Mouse (Mus musculus): ENCODE measurements at regions not wholly inside any gene's neighbourhood (a gene's known extent, or its start where the extent isn't known, plus 50 kb on each side); places are given as distances from the start of the nearest gene placed in this dataset.

GRCm38 (mm10) chr14:68022925-68023324, 1271.2 kb downstream of the Synb start:
- H3K9ac ChIP-seq (ENCODE audit: low read depth, low read length), result no peak overlapping the region
- H3K9me3 ChIP-seq (ENCODE audit: control insufficient read depth, low read length), result no peaks in the 10 kb centered on the region
- H3K4me3 ChIP-seq (ENCODE audit: low read length), result no peak overlapping the region
- no peaks in the 10 kb centered on the region for H3K27me3 ChIP-seq (replicated peaks; ENCODE audit: control insufficient read depth, insufficient read depth, low read length)
- H3K27ac ChIP-seq (ENCODE audit: low read length), result no peak overlapping the region
- no peaks in the 10 kb centered on the region for H3K36me3 ChIP-seq (ENCODE audit: control insufficient read depth, insufficient read depth, low read length)
- no peak overlapping the region for H3K4me2 ChIP-seq (ENCODE audit: low read depth, low read length)
- ATAC-seq, result no peak
- H3K4me1 ChIP-seq (ENCODE audit: control insufficient read depth, insufficient read depth, low read length), result no peaks in the 10 kb centered on the region
- WGBS, result 84% methylated on average over 10 of the region's 10 CpGs

- no peak overlapping the region for H3K4me2 ChIP-seq (ENCODE audit: low read depth, low read length)
- H3K9me3 ChIP-seq (ENCODE audit: control insufficient read depth, low read length), result no peaks in the 10 kb centered on the region
- WGBS, result 54% methylated on average over 7 of the region's 7 CpGs
- H3K36me3 ChIP-seq (ENCODE audit: control insufficient read depth, insufficient read depth, low read length), result no peaks in the 10 kb centered on the region
- H3K27me3 ChIP-seq (replicated peaks; ENCODE audit: control insufficient read depth, insufficient read depth, low read length), result no peaks in the 10 kb centered on the region
- ATAC-seq, result no peak
- no peak overlapping the region for H3K9ac ChIP-seq (ENCODE audit: low read depth, low read length)
- no peak overlapping the region for H3K4me3 ChIP-seq (ENCODE audit: low read length)
- no peaks in the 10 kb centered on the region for H3K4me1 ChIP-seq (ENCODE audit: control insufficient read depth, insufficient read depth, low read length)
- no peak overlapping the region for H3K27ac ChIP-seq (ENCODE audit: low read length)
These were observed 1272.9 kb downstream of the Synb start for GRCm38 (mm10) chr14:68021240-68021639.

- H3K27ac ChIP-seq (ENCODE audit: low read length), result no peak overlapping the region
- H3K4me2 ChIP-seq (ENCODE audit: low read depth, low read length), result no peak overlapping the region
- H3K4me1 ChIP-seq (ENCODE audit: control insufficient read depth, insufficient read depth, low read length), result no peaks in the 10 kb centered on the region
- H3K9ac ChIP-seq (ENCODE audit: low read depth, low read length), result no peak overlapping the region
- no peak overlapping the region for H3K4me3 ChIP-seq (ENCODE audit: low read length)
- WGBS, result 74% methylated on average over 6 of the region's 6 CpGs
- H3K9me3 ChIP-seq (ENCODE audit: control insufficient read depth, low read length), result no peaks in the 10 kb centered on the region
- H3K36me3 ChIP-seq (ENCODE audit: control insufficient read depth, insufficient read depth, low read length), result no peaks in the 10 kb centered on the region
- H3K27me3 ChIP-seq (replicated peaks; ENCODE audit: control insufficient read depth, insufficient read depth, low read length), result no peaks in the 10 kb centered on the region
- ATAC-seq, result no peak
These were observed 1273.3 kb downstream of the Synb start for GRCm38 (mm10) chr14:68020769-68021168.

GRCm38 (mm10) chr14:68018686-68019085, 1275.4 kb downstream of the Synb start:
- H3K9me3 ChIP-seq (ENCODE audit: control insufficient read depth, low read length), result no peaks in the 10 kb centered on the region
- H3K4me3 ChIP-seq (ENCODE audit: low read length), result no peak overlapping the region
- H3K27ac ChIP-seq (ENCODE audit: low read length), result no peak overlapping the region
- ATAC-seq, result no peak
- H3K4me1 ChIP-seq (ENCODE audit: control insufficient read depth, insufficient read depth, low read length), result no peaks in the 10 kb centered on the region
- no peak overlapping the region for H3K4me2 ChIP-seq (ENCODE audit: low read depth, low read length)
- H3K27me3 ChIP-seq (replicated peaks; ENCODE audit: control insufficient read depth, insufficient read depth, low read length), result no peaks in the 10 kb centered on the region
- no peaks in the 10 kb centered on the region for H3K36me3 ChIP-seq (ENCODE audit: control insufficient read depth, insufficient read depth, low read length)
- H3K9ac ChIP-seq (ENCODE audit: low read depth, low read length), result no peak overlapping the region

GRCm38 (mm10) chr14:67996790-67997417, 1297.2 kb downstream of the Synb start:
- Histone ChIP-seq H3K9ac (ENCODE audit: low read depth, low read length) (no peak overlapping the region), H3K27me3 (replicated peaks; ENCODE audit: control insufficient read depth, insufficient read depth, low read length) (no peaks in the 10 kb centered on the region), H3K36me3 (ENCODE audit: control insufficient read depth, insufficient read depth, low read length) (no peaks in the 10 kb centered on the region), H3K9me3 (ENCODE audit: control insufficient read depth, low read length) (no peaks in the 10 kb centered on the region), H3K27ac (ENCODE audit: low read length) (no peak overlapping the region), H3K4me1 (ENCODE audit: control insufficient read depth, insufficient read depth, low read length) (no peaks in the 10 kb centered on the region), H3K4me2 (ENCODE audit: low read depth, low read length) (no peak overlapping the region), H3K4me3 (ENCODE audit: low read length) (no peak overlapping the region)
- 77% methylated on average over 7 of the region's 7 CpGs for WGBS
- ATAC-seq, result peak; percentile 83

GRCm38 (mm10) chr14:67993611-67994051, 1300.5 kb downstream of the Synb start:
- no peaks in the 10 kb centered on the region for H3K4me1 ChIP-seq (ENCODE audit: control insufficient read depth, insufficient read depth, low read length)
- H3K4me2 ChIP-seq (ENCODE audit: low read depth, low read length), result no peak overlapping the region
- no peak overlapping the region for H3K27ac ChIP-seq (ENCODE audit: low read length)
- no peak overlapping the region for H3K4me3 ChIP-seq (ENCODE audit: low read length)
- no peaks in the 10 kb centered on the region for H3K36me3 ChIP-seq (ENCODE audit: control insufficient read depth, insufficient read depth, low read length)
- H3K9ac ChIP-seq (ENCODE audit: low read depth, low read length), result no peak overlapping the region
- no peak for ATAC-seq
- no peaks in the 10 kb centered on the region for H3K27me3 ChIP-seq (replicated peaks; ENCODE audit: control insufficient read depth, insufficient read depth, low read length)
- no peaks in the 10 kb centered on the region for H3K9me3 ChIP-seq (ENCODE audit: control insufficient read depth, low read length)
- WGBS, result 65% methylated on average over 13 of the region's 13 CpGs

- 14% methylated on average over 8 of the region's 8 CpGs for WGBS
- ATAC-seq, result no peak
These were observed 1301.0 kb downstream of the Synb start for GRCm38 (mm10) chr14:67993142-67993541.

GRCm38 (mm10) chr14:67992088-67992487, 1302.0 kb downstream of the Synb start:
- Histone ChIP-seq H3K27ac (ENCODE audit: low read length) (no peak overlapping the region), H3K4me1 (ENCODE audit: control insufficient read depth, insufficient read depth, low read length) (no peaks in the 10 kb centered on the region), H3K9me3 (ENCODE audit: control insufficient read depth, low read length) (no peaks in the 10 kb centered on the region), H3K4me2 (ENCODE audit: low read depth, low read length) (no peak overlapping the region), H3K9ac (ENCODE audit: low read depth, low read length) (no peak overlapping the region), H3K27me3 (replicated peaks; ENCODE audit: control insufficient read depth, insufficient read depth, low read length) (no peaks in the 10 kb centered on the region), H3K36me3 (ENCODE audit: control insufficient read depth, insufficient read depth, low read length) (no peaks in the 10 kb centered on the region), H3K4me3 (ENCODE audit: low read length) (no peak overlapping the region)
- WGBS, result 64% methylated on average over 6 of the region's 6 CpGs
- ATAC-seq, result no peak

More at GRCm38 (mm10) chr14:67993142-67993541, 1301.0 kb downstream of the Synb start:
- no peaks in the 10 kb centered on the region for H3K36me3 ChIP-seq (ENCODE audit: control insufficient read depth, insufficient read depth, low read length)
- no peak overlapping the region for H3K9ac ChIP-seq (ENCODE audit: low read depth, low read length)
- no peak overlapping the region for H3K4me3 ChIP-seq (ENCODE audit: low read length)
- no peaks in the 10 kb centered on the region for H3K4me1 ChIP-seq (ENCODE audit: control insufficient read depth, insufficient read depth, low read length)
- H3K27me3 ChIP-seq (replicated peaks; ENCODE audit: control insufficient read depth, insufficient read depth, low read length), result no peaks in the 10 kb centered on the region
- H3K9me3 ChIP-seq (ENCODE audit: control insufficient read depth, low read length), result no peaks in the 10 kb centered on the region
- no peak overlapping the region for H3K4me2 ChIP-seq (ENCODE audit: low read depth, low read length)
- H3K27ac ChIP-seq (ENCODE audit: low read length), result no peak overlapping the region

- no peaks in the 10 kb centered on the region for H3K36me3 ChIP-seq (ENCODE audit: control insufficient read depth, insufficient read depth, low read length)
- no peak overlapping the region for H3K4me3 ChIP-seq (ENCODE audit: low read length)
These were observed 1303.8 kb downstream of the Synb start for GRCm38 (mm10) chr14:67990271-67990670.

More at GRCm38 (mm10) chr14:67990271-67990670, 1303.8 kb downstream of the Synb start:
- Histone ChIP-seq H3K27me3 (replicated peaks; ENCODE audit: control insufficient read depth, insufficient read depth, low read length) (no peaks in the 10 kb centered on the region), H3K27ac (ENCODE audit: low read length) (no peak overlapping the region), H3K9me3 (ENCODE audit: control insufficient read depth, low read length) (no peaks in the 10 kb centered on the region), H3K9ac (ENCODE audit: low read depth, low read length) (no peak overlapping the region), H3K4me2 (ENCODE audit: low read depth, low read length) (no peak overlapping the region), H3K4me1 (ENCODE audit: control insufficient read depth, insufficient read depth, low read length) (no peaks in the 10 kb centered on the region)
- no peak for ATAC-seq
- 76% methylated on average over 3 of the region's 3 CpGs for WGBS
